Mouse (Mus musculus): ENCODE data around the gene AC124502.3. TPM values are rescaled to one million over a fixed set of nuclear protein-coding genes. Genes with fewer than 3 reads are reported as not detected.
A peak's percentile ranks its signal among the peaks of the same experiment; 100 is the strongest.

Gene AC124502.3
- polyA plus RNA-seq, 1 experiment from 2014 or later, result 2.9 TPM

DNA sequence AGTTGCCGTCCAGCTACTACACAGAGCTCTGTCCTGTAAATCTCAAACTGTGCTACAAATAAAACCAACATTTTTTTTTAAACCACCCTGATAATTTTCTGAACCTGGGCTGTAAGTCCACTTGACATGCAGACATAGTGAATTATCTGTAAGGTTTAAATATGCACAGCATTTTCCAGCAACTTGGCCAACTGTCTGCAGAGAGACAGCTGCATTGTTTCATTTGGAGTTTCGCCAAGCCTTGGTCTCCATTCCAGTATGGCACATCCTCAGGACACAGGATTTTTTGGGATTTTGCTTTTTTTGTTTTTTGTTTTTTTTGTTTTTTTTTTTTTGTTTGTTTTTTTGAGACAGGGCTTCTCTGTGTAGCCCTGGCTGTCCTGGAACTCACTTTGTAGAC, 17.3 kb upstream of the AC124502.3 start:
- Histone ChIP-seq H3K9me3 (ENCODE audit: control insufficient read depth, low read length) (no peaks in the 10 kb centered on the region), H3K27me3 (replicated peaks; ENCODE audit: control insufficient read depth, insufficient read depth, low read length) (no peaks in the 10 kb centered on the region), H3K4me3 (replicated peaks; ENCODE audit: low read length) (no peak overlapping the region), H3K4me2 (ENCODE audit: low read length) (no peak overlapping the region), H3K36me3 (ENCODE audit: control insufficient read depth, insufficient read depth) (no peaks in the 10 kb centered on the region), H3K27ac (ENCODE audit: low read length) (no peak overlapping the region), H3K9ac (replicated peaks; ENCODE audit: low read depth, low read length) (no peak overlapping the region), H3K4me1 (replicated peaks; ENCODE audit: control insufficient read depth, insufficient read depth, low read length) (peaks cover 5% of the 10 kb centered on the region)
- WGBS, result 81% methylated on average over 2 of the region's 2 CpGs
- ATAC-seq, result no peak

DNA sequence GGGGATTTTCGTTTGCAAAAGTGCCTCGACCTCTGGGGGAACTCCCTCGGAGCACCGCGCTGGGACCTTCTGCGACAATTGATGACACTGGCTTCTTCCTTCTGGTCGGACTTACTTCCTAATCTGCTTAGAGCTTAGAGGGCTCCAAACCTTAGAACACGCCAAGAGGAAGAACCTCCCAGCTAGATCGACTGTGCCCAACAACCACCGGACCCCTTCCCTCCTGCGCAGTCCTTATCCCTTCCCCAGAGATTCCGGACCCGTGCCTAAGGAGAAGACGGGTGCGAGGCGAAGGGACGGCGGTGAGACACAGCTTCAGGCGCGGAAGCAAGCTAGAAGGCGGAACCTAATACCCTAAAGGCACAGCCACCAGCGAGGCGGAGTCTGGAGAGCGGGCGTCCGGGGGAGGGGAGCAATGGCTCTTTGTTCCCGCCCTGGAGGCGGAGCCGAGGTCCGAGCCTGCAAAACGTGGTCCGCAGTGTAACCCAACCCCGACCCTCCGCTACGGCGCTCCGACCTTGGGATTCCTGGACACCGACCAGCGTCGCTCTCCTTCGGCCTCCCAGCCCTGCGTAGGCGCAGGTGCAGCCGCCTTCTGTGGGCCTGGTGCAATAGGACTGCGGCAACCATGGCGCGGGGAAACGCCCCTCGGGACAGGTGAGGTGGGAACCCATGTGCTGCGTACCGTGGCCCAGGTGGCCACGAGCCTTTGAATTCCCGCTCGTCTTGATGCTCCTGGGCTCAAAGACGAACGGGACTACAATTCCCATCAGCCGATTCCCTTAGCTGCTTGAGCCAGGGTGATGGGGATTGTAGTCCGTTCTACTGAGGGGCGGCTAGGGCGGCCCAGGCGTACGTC, 14.8 kb upstream of the AC124502.3 start, which contains the start of gene Slc29a2:
Gene Slc29a2, plus strand, starts transcription at position 240 of the 859 bp plus-strand sequence.
- Histone ChIP-seq H3K27ac (ENCODE audit: low read length) (peak within 1 kb of the TSS; percentile 89), H3K9me3 (ENCODE audit: control insufficient read depth, low read length) (no peaks in the 10 kb centered on the region), H3K9ac (replicated peaks; ENCODE audit: low read depth, low read length) (peak within 1 kb of the TSS; percentile 92), H3K4me3 (replicated peaks; ENCODE audit: low read length) (peak within 1 kb of the TSS; percentile 87), H3K4me1 (replicated peaks; ENCODE audit: control insufficient read depth, insufficient read depth, low read length) (peaks cover 4% of the 10 kb centered on the region), H3K36me3 (ENCODE audit: control insufficient read depth, insufficient read depth) (peaks cover 5% of the 10 kb centered on the region; the same call in 1 of the 2 replicates), H3K27me3 (replicated peaks; ENCODE audit: control insufficient read depth, insufficient read depth, low read length) (no peaks in the 10 kb centered on the region), H3K4me2 (ENCODE audit: low read length) (peak within 1 kb of the TSS; percentile 79)
- under 1% methylated on average over 61 of the region's 62 CpGs for WGBS
- peak; percentile 95 for ATAC-seq

DNA sequence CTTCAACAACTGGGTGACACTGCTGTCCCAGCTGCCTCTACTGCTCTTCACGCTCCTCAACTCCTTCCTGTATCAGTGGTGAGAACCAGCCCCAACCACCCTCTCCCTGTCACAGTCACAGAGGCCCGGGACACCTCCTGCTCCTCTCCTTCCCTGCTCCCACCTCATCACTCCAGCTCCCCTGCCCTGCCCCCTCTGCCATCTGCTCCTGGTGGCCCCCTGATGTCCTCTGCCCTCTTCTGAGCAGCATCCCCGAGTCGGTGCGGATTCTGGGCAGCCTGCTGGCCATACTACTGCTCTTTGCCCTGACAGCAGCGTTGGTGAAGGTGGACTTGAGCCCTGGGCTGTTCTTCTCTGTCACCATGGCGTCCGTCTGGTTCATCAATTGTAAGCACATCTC, 12.6 kb upstream of the AC124502.3 start:
- Histone ChIP-seq H3K4me2 (ENCODE audit: low read length) (no peak overlapping the region), H3K27me3 (replicated peaks; ENCODE audit: control insufficient read depth, insufficient read depth, low read length) (no peaks in the 10 kb centered on the region), H3K9ac (replicated peaks; ENCODE audit: low read depth, low read length) (no peak overlapping the region), H3K36me3 (ENCODE audit: control insufficient read depth, insufficient read depth) (peaks cover 8% of the 10 kb centered on the region), H3K27ac (ENCODE audit: low read length) (no peak overlapping the region), H3K4me1 (replicated peaks; ENCODE audit: control insufficient read depth, insufficient read depth, low read length) (peaks cover 4% of the 10 kb centered on the region), H3K4me3 (replicated peaks; ENCODE audit: low read length) (no peak overlapping the region), H3K9me3 (ENCODE audit: control insufficient read depth, low read length) (no peaks in the 10 kb centered on the region)
- 94% methylated on average over 8 of the region's 8 CpGs for WGBS
- no peak for ATAC-seq

DNA sequence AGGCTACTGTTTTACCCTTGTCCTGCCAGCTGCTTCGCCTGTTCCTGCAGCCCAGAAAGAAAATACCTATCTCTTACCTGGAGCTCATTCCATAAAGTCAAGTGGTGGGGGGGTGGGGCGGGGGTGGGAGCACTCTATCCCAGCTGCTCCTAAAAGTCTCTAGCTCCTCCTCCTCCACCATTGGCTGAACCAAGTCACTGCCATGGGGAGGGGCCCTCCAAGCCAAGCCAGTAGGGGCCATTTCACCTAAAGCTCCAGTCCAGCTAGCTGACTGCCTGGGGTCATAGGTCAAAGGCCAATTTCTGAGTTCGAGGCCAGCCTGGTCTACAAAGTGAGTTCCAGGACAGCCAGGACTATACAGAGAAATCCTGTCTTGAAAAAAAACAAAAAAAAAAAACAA, 6.0 kb upstream of the AC124502.3 start:
- H3K4me2 ChIP-seq (ENCODE audit: low read length), result no peak overlapping the region
- WGBS, result 80% methylated on average over 3 of the region's 3 CpGs
- H3K4me3 ChIP-seq (replicated peaks; ENCODE audit: low read length), result no peak overlapping the region
- no peak overlapping the region for H3K27ac ChIP-seq (ENCODE audit: low read length)
- H3K9ac ChIP-seq (replicated peaks; ENCODE audit: low read depth, low read length), result no peak overlapping the region
- H3K27me3 ChIP-seq (replicated peaks; ENCODE audit: control insufficient read depth, insufficient read depth, low read length), result no peaks in the 10 kb centered on the region
- H3K4me1 ChIP-seq (replicated peaks; ENCODE audit: control insufficient read depth, insufficient read depth, low read length), result peaks cover 2% of the 10 kb centered on the region
- H3K9me3 ChIP-seq (ENCODE audit: control insufficient read depth, low read length), result no peaks in the 10 kb centered on the region
- peaks cover 3% of the 10 kb centered on the region; the same call in 1 of the 2 replicates for H3K36me3 ChIP-seq (ENCODE audit: control insufficient read depth, insufficient read depth)
- no peak for ATAC-seq

DNA sequence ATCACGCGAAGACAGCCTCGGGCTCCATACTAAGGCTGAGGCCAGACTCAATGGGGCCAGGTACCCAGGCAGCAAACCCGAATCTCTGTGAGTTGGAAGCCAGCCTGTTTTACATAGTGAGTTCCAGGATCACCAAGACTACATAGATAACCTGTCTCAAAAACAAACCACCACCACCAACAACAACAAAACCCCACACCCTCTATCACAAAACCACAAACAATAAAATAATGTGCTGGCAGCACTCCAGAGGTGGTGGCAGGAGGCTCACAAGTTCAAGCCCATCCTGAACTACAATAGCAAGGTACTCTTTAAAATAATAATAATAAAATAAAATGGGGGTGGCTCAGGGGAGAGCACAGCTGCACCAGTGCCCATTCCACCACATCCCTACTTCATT, 2.1 kb upstream of the AC124502.3 start:
- no peak for ATAC-seq
- 76% methylated on average over 4 of the region's 4 CpGs for WGBS
- H3K27ac ChIP-seq (ENCODE audit: low read length), result no peak overlapping the region

DNA sequence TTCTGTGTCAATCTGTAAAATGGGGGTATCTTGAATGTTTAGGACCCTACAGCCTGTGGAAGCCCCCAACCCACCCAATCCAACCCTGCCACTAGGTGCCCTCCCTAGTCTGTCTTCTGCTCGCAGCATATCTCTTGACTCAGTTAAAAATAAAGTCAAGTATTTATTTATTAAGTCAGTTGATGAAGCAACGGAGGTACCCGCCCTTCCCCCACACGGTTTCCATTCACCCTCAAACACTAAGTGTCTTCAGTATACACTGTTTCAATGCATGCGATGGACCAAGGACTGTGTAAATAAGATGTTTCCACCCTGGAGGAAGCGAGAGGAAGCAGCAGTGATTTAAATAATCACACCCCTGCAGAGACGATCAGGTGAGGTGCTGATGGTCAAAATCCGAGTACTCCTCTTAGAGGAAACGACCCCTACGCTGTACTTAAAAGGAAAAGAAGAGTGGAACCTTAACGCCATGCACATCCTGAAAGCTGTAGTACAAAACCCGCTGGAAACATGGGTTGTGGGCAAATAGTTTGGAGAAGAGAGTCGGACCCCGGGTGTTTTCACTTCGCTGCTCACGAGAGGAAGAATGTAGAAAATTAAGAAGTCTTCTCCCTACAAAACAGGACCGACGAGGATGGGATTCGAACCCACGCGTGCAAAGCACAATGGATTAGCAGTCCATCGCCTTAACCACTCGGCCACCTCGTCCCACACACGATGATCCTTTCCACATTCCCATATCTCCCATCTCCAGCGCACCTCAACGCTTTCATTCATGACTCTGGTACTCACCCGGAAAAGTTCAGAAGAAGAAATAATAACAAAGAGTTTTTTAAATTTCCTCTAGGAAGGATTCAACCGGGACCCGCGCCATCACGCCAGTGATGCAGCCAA, 766 bp upstream of the AC124502.3 start:
- Histone ChIP-seq H3K27me3 (replicated peaks; ENCODE audit: control insufficient read depth, insufficient read depth, low read length) (no peaks in the 10 kb centered on the region), H3K9ac (replicated peaks; ENCODE audit: low read depth, low read length) (peak overlapping the region; percentile 85), H3K4me3 (replicated peaks; ENCODE audit: low read length) (peak overlapping the region; percentile 84), H3K4me2 (ENCODE audit: low read length) (peak overlapping the region; percentile 83), H3K36me3 (ENCODE audit: control insufficient read depth, insufficient read depth) (no peaks in the 10 kb centered on the region), H3K27ac (ENCODE audit: low read length) (peak overlapping the region; percentile 77), H3K9me3 (ENCODE audit: control insufficient read depth, low read length) (no peaks in the 10 kb centered on the region), H3K4me1 (replicated peaks; ENCODE audit: control insufficient read depth, insufficient read depth, low read length) (peaks cover 36% of the 10 kb centered on the region)
- ATAC-seq, result peak; percentile 56
- WGBS, result 4% methylated on average over 32 of the region's 32 CpGs

More for the DNA sequence above, 2.1 kb upstream of the AC124502.3 start:
- Histone ChIP-seq H3K36me3 (ENCODE audit: control insufficient read depth, insufficient read depth) (no peaks in the 10 kb centered on the region), H3K27me3 (replicated peaks; ENCODE audit: control insufficient read depth, insufficient read depth, low read length) (no peaks in the 10 kb centered on the region), H3K4me1 (replicated peaks; ENCODE audit: control insufficient read depth, insufficient read depth, low read length) (peaks cover 23% of the 10 kb centered on the region), H3K9me3 (ENCODE audit: control insufficient read depth, low read length) (no peaks in the 10 kb centered on the region), H3K4me3 (replicated peaks; ENCODE audit: low read length) (no peak overlapping the region), H3K4me2 (ENCODE audit: low read length) (no peak overlapping the region), H3K9ac (replicated peaks; ENCODE audit: low read depth, low read length) (no peak overlapping the region)

DNA sequence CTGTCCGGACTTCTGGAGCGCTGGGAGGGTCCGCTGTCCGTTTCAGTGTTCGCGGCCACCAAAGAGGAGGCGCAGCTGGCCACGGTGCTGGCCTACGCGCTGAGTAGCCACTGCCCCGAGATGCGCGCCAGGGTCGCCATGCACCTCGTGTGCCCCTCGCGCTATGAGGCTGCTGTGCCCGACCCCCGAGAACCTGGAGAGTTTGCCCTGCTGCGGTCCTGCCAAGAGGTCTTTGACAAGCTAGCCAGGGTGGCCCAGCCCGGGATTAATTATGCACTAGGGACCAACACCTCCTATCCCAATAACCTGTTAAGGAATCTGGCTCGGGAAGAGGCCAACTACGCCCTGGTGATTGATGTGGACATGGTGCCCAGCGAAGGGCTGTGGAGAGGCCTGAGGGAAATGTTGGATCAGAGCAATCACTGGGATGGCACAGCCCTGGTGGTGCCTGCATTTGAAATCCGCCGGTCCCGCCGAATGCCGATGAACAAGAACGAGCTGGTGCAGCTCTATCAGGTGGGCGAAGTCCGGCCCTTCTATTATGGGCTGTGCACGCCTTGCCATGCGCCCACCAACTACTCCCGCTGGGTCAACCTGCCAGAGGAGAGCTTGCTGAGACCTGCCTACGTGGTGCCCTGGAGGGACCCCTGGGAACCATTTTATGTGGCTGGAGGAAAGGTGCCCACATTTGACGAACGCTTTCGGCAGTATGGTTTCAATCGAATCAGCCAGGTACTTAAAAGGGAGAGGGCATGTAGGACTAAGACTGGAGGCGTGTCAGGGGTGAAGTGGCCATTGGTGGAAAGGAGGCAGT, 817 bp downstream of the AC124502.3 start:
- peaks cover 36% of the 10 kb centered on the region for H3K4me1 ChIP-seq (replicated peaks; ENCODE audit: control insufficient read depth, insufficient read depth, low read length)
- H3K4me2 ChIP-seq (ENCODE audit: low read length), result peak overlapping the region; percentile 83
- no peaks in the 10 kb centered on the region for H3K27me3 ChIP-seq (replicated peaks; ENCODE audit: control insufficient read depth, insufficient read depth, low read length)
- no peaks in the 10 kb centered on the region for H3K9me3 ChIP-seq (ENCODE audit: control insufficient read depth, low read length)
- H3K9ac ChIP-seq (replicated peaks; ENCODE audit: low read depth, low read length), result peak overlapping the region; percentile 85
- 9% methylated on average over 41 of the region's 41 CpGs for WGBS
- H3K27ac ChIP-seq (ENCODE audit: low read length), result peak overlapping the region; percentile 77; the same call in 1 of the 2 replicates
- peak overlapping the region; percentile 84 for H3K4me3 ChIP-seq (replicated peaks; ENCODE audit: low read length)
- ATAC-seq, result peak; percentile 5; the same call in 1 of the 2 replicates
- 0 out of 2 replicates have a peak, but pooled peaks cover 2% of the 10 kb centered on the region for H3K36me3 ChIP-seq (ENCODE audit: control insufficient read depth, insufficient read depth)

DNA sequence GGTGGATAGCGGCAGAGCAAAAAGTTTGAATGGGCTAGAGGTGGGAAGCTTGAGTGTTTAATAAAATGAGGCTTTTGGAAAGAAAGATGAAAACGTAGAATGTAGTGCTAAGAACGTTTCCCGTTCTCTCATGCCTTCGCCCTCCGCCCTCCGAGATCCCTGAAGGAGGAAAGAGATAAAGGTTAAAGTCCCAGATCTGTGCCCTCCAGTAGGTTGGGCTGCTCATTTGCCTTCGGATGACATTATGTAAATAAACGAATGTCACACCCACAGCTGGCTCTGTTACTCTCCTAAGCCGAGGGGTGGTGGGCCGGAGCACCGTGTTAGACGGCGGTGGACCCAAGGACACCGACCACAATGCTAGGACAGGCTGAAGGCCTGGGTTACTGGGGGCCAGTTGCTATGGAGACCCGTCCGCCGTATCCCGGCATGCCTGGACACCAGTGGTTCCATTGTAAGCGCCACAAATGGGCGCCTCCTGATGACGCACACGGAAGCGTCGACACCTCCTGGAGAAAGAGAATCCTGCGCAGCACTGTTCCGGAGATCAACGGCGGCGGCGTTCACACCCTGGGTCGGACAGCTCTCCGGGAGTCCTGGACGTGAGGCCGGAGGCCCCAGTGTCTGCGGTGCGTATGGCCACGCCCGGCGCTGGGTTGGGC, 2.3 kb downstream of the AC124502.3 start, which contains the start of gene Brms1:
Gene Brms1, plus strand, starts transcription at position 493 of the 662 bp plus-strand sequence.
- H3K4me3 ChIP-seq (replicated peaks; ENCODE audit: low read length), result peak within 1 kb of the TSS; percentile 84
- H3K27ac ChIP-seq (ENCODE audit: low read length), result peak within 1 kb of the TSS; percentile 64
- H3K4me2 ChIP-seq (ENCODE audit: low read length), result peak within 1 kb of the TSS; percentile 83
- peak within 1 kb of the TSS; percentile 86 for H3K9ac ChIP-seq (replicated peaks; ENCODE audit: low read depth, low read length)
- no peaks in the 10 kb centered on the region for H3K9me3 ChIP-seq (ENCODE audit: control insufficient read depth, low read length)
- no peaks in the 10 kb centered on the region for H3K27me3 ChIP-seq (replicated peaks; ENCODE audit: control insufficient read depth, insufficient read depth, low read length)
- peaks cover 36% of the 10 kb centered on the region for H3K4me1 ChIP-seq (replicated peaks; ENCODE audit: control insufficient read depth, insufficient read depth, low read length)
- H3K36me3 ChIP-seq (ENCODE audit: control insufficient read depth, insufficient read depth), result 0 out of 2 replicates have a peak, but pooled peaks cover 2% of the 10 kb centered on the region
- WGBS, result 6% methylated on average over 40 of the region's 40 CpGs
- peak; percentile 58 for ATAC-seq
